Mouse (Mus musculus): ENCODE measurements around the gene Rnf10. TPM values are rescaled to one million over a fixed set of nuclear protein-coding genes. Genes with fewer than 3 reads are reported as not detected.
"Not testable (repeated sequence)": the region's sequence is repeated elsewhere in the genome, so short reads cannot be mapped to it uniquely, and the experiment has no call there.

The Rnf10 gene
- polyA plus RNA-seq, 1 experiment = 180 TPM

DNA sequence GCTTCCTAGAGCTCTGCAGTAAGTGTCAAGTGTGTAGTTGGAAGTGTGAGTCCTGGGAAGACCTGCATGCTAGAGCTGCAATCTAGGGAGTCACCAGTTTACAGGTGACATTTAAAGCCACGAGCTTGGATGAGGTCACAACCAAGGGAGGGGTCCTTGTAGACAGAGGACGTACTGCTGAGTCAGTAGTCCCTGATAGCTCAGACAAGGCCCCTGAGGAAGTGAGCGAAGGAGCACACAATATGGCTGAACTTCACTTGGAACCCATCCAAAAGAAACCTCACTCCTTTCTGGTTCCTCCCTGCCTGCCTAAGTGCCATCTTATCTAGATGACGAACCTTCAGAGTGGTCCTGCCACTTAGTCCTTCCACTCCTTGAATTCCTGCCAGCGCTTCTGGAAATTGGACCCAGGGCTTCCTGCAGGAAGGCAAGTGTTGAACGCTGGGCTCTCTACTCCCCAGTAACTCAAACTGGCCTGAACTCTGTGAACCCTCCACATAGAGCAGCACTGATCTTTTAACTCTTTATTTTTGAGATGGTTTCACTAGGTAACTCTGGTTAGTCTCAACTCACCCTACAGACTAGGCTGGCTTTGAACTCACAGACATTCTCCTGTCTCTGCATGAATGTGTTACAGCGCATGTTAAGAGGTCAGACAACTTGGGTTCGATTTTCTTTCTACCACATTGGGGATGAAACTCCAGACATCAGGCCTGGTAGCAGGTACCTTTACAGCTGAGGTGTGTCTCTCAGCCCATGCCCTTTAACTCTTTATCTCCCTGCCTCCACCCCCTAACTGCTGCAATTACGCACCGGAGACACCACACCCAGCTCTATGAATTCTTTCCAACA, 40.3 kb upstream of the Rnf10 start:
- no peak overlapping the region for H3K9ac ChIP-seq (ENCODE audit: low read depth, poor library complexity, severe bottlenecking)
- TF ChIP-seq CTCF (IDR thresholded peaks at IDR 0.05; ENCODE audit: low read depth, low read length) (no peak), EP300 (IDR thresholded peaks at IDR 0.05; ENCODE audit: insufficient read depth, low read depth, low read length) (no peak), POLR2A (IDR thresholded peaks at IDR 0.05; ENCODE audit: insufficient read depth, low read length) (no peak)
- H3K27me3 ChIP-seq (ENCODE audit: control insufficient read depth, insufficient read depth, low read length, poor library complexity, severe bottlenecking) = no peaks in the 10 kb centered on the region
- peak overlapping the region; percentile 41; the same call in 1 of the 2 replicates for H3K27ac ChIP-seq (ENCODE audit: insufficient read depth, low read length)
- no peaks in the 10 kb centered on the region for H3K9me3 ChIP-seq (replicated peaks; ENCODE audit: control insufficient read depth, insufficient read depth, low read length, poor library complexity, severe bottlenecking)
- peaks cover 2% of the 10 kb centered on the region for H3K4me1 ChIP-seq (ENCODE audit: control insufficient read depth, insufficient read depth, low read length)
- H3K4me3 ChIP-seq (ENCODE audit: low read depth, low read length) = peak overlapping the region; percentile 37
- H3K36me3 ChIP-seq (ENCODE audit: control insufficient read depth, insufficient read depth, low read length, poor library complexity, severe bottlenecking) = no peaks in the 10 kb centered on the region

DNA sequence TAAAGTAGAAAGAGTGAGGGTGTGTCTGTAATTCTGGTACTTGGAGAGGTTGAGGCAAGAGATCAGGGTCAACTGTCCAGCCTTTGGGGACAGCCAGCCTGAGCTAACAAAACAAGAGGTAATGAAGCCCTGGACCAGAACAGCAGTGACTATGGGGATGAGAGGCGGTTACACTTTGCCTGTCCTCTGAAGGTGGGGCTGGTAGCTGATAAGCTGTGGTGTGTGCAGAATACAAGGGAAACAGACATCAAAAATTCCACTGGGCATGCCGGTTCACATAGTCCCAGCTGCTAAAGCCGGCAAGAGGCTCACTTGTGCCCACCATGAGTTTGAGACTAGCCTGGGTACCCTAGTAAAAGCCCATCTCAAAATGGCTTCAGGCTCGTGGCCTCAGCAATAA, 39.7 kb upstream of the Rnf10 start:
- Histone ChIP-seq H3K9me3 (replicated peaks; ENCODE audit: control insufficient read depth, insufficient read depth, low read length, poor library complexity, severe bottlenecking) (no peaks in the 10 kb centered on the region), H3K9ac (ENCODE audit: low read depth, poor library complexity, severe bottlenecking) (no peak overlapping the region), H3K27me3 (ENCODE audit: control insufficient read depth, insufficient read depth, low read length, poor library complexity, severe bottlenecking) (no peaks in the 10 kb centered on the region), H3K4me1 (ENCODE audit: control insufficient read depth, insufficient read depth, low read length) (no peaks in the 10 kb centered on the region), H3K36me3 (ENCODE audit: control insufficient read depth, insufficient read depth, low read length, poor library complexity, severe bottlenecking) (no peaks in the 10 kb centered on the region), H3K4me3 (ENCODE audit: low read depth, low read length) (no peak overlapping the region), H3K27ac (ENCODE audit: insufficient read depth, low read length) (no peak overlapping the region)
- TF ChIP-seq EP300 (IDR thresholded peaks at IDR 0.05; ENCODE audit: insufficient read depth, low read depth, low read length) (no peak), CTCF (IDR thresholded peaks at IDR 0.05; ENCODE audit: low read depth, low read length) (no peak), POLR2A (IDR thresholded peaks at IDR 0.05; ENCODE audit: insufficient read depth, low read length) (no peak)

- not testable (repeated sequence) for H3K9me3 ChIP-seq (replicated peaks; ENCODE audit: control insufficient read depth, insufficient read depth, low read length, poor library complexity, severe bottlenecking); H3K4me1 ChIP-seq (ENCODE audit: control insufficient read depth, insufficient read depth, low read length); H3K27ac ChIP-seq (ENCODE audit: insufficient read depth, low read length); H3K4me3 ChIP-seq (ENCODE audit: low read depth, low read length); H3K27me3 ChIP-seq (ENCODE audit: control insufficient read depth, insufficient read depth, low read length, poor library complexity, severe bottlenecking)
- peaks cover 19% of the 10 kb centered on the region for H3K36me3 ChIP-seq (ENCODE audit: control insufficient read depth, insufficient read depth, low read length, poor library complexity, severe bottlenecking)
- H3K9ac ChIP-seq (ENCODE audit: low read depth, poor library complexity, severe bottlenecking) = peak overlapping the region; percentile 45; the same call in 1 of the 2 replicates
Measured at GRCm38 (mm10) chr5:115302190-115302589, 29.5 kb upstream of the Rnf10 start.

DNA sequence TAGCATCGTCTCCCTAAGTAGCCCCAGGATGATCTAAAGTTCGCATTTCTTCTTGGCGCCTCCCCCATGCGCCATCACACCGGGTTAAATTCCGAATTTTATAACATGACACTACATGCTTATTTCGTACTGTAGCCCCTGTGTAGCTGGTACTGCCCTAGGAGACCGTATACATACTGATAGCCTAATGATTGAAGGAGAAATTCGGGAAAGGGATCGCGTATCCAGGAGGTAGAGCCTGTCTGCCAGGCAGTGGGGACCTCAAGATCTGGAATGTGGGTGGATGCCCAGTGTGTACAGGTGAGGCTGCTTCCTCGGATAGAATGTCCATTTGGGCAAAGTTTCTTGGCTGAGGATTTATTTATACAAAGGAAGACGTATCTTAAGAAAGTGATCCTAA, 28.9 kb upstream of the Rnf10 start:
- H3K27me3 ChIP-seq (ENCODE audit: control insufficient read depth, insufficient read depth, low read length, poor library complexity, severe bottlenecking) = no peaks in the 10 kb centered on the region
- no peak for TF ChIP-seq EP300 (IDR thresholded peaks at IDR 0.05; ENCODE audit: insufficient read depth, low read depth, low read length)
- no peak for TF ChIP-seq POLR2A (IDR thresholded peaks at IDR 0.05; ENCODE audit: insufficient read depth, low read length)
- TF ChIP-seq CTCF (IDR thresholded peaks at IDR 0.05; ENCODE audit: low read depth, low read length) = no peak
- no peaks in the 10 kb centered on the region for H3K9me3 ChIP-seq (replicated peaks; ENCODE audit: control insufficient read depth, insufficient read depth, low read length, poor library complexity, severe bottlenecking)
- H3K27ac ChIP-seq (ENCODE audit: insufficient read depth, low read length) = no peak overlapping the region
- H3K9ac ChIP-seq (ENCODE audit: low read depth, poor library complexity, severe bottlenecking) = peak overlapping the region; percentile 45
- no peaks in the 10 kb centered on the region for H3K4me1 ChIP-seq (ENCODE audit: control insufficient read depth, insufficient read depth, low read length)
- peak overlapping the region; percentile 72 for H3K4me3 ChIP-seq (ENCODE audit: low read depth, low read length)
- H3K36me3 ChIP-seq (ENCODE audit: control insufficient read depth, insufficient read depth, low read length, poor library complexity, severe bottlenecking) = peaks cover 22% of the 10 kb centered on the region

DNA sequence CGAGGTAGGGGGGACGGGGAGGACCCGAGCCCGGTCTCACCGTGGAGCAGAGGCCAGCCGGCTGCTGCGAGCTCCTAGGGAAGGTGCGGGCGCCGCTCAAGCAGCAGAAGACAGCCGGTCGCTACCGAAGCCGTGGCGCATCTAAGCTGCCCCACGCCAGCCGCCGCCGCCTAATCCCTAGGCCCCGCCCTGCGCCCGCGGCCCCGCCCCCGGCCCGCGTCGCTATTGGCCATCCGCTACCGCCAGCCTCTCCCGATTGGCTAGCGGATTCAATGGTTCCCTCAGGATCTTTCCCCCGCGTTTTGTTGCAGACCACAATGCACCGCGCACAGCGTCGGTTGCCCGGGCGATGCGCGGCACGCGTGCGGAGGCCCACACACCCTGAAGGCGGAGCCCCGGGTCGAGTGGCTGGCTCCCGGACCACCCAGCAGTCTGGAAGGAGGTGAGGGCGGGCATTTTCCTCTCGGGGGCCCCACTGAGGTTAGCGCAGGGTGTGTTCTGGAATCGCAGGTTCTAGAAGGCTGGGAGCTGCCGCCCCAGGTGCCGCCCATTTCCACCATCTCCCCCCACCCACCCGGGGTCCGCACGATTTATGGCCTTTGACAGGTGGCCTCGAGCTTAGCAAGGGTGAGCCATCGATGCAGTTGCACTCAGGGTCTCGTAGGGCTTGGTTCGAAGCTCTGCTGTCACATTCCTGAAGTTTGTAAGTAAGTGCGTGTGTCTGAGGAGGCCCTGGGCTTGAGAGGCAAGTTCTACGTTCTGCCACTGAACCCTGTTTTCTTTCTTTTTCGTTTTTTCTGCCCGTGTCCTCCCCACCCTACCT, 28.3 kb upstream of the Rnf10 start, which contains the start of gene Dynll1:
Gene Dynll1, minus strand, starts transcription at position 208 of the 823 bp plus-strand sequence.
- Histone ChIP-seq H3K27me3 (ENCODE audit: control insufficient read depth, insufficient read depth, low read length, poor library complexity, severe bottlenecking) (no peaks in the 10 kb centered on the region), H3K9ac (ENCODE audit: low read depth, poor library complexity, severe bottlenecking) (peak within 1 kb of the TSS; percentile 68), H3K4me3 (ENCODE audit: low read depth, low read length) (peak within 1 kb of the TSS; percentile 77), H3K27ac (ENCODE audit: insufficient read depth, low read length) (peak within 1 kb of the TSS; percentile 31), H3K36me3 (ENCODE audit: control insufficient read depth, insufficient read depth, low read length, poor library complexity, severe bottlenecking) (peaks cover 27% of the 10 kb centered on the region), H3K9me3 (replicated peaks; ENCODE audit: control insufficient read depth, insufficient read depth, low read length, poor library complexity, severe bottlenecking) (no peaks in the 10 kb centered on the region), H3K4me1 (ENCODE audit: control insufficient read depth, insufficient read depth, low read length) (no peaks in the 10 kb centered on the region)
- TF ChIP-seq CTCF (IDR thresholded peaks at IDR 0.05; ENCODE audit: low read depth, low read length) = no peak
- no peak for TF ChIP-seq EP300 (IDR thresholded peaks at IDR 0.05; ENCODE audit: insufficient read depth, low read depth, low read length)
- TF ChIP-seq POLR2A (IDR thresholded peaks at IDR 0.05; ENCODE audit: insufficient read depth, low read length) = peak; percentile 66
